Mouse (Mus musculus) kidney, adult 2 months (tissue): Measurements from ENCODE around the gene Hectd4.

Source experiments
- CTCF ChIP-seq: fragments of 200-500 bp; conservative IDR thresholded peaks from 2 replicates; pipeline ENCODE4 v1.5.1; 2011; ENCODE audit warnings: low read depth, mild to moderate bottlenecking, control low read depth, low read length, moderate library complexity, mixed read lengths; ENCODE audit not compliant: insufficient read depth, insufficient read length
- POLR2A ChIP-seq: fragments of 200-500 bp; IDR thresholded peaks from one replicate; pipeline ENCODE4 v1.6.1; 2011; ENCODE audit warnings: low read depth, low read length, control low read depth

DNA sequence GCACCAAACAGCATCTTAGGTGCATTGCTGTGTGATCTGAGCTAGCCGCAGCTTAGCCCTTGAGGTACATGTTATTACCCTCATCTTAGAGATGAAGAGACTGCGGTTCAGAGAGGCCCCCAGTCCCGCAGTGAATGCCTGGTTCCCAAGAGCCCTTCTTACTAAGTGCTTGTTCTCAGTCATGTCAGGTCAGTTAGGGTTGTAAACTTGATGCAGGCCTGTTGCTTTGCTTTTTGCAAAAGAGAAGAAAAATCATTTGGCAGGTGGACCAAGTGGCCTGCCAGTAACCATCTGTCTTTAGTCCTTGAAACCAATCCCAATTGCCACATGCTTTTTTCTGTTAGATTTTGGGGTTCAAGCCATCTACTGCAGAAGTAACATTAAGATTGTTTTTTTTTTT is 41.8 kb downstream of the Hectd4 start:
- TF ChIP-seq POLR2A = no peak
- no peak for TF ChIP-seq CTCF
